Mouse (Mus musculus): ENCODE results near the gene Zfp697. TPM values are rescaled to one million over a fixed set of nuclear protein-coding genes. Genes with fewer than 3 reads are reported as not detected.
"Not testable (repeated sequence)": the region's sequence is repeated elsewhere in the genome, so short reads cannot be mapped to it uniquely, and the experiment has no call there.

Gene Zfp697
- polyA plus RNA-seq, 1 experiment from 2014 or later, result 7.9 TPM

GRCm38 (mm10) chr3:98550215-98550614 lies 168.0 kb downstream of the Zfp697 start:
- H3K4me3 ChIP-seq; H3K36me3 ChIP-seq; H3K4me2 ChIP-seq; H3K9me3 ChIP-seq; H3K27me3 ChIP-seq; ATAC-seq (ENCODE audit: borderline replicate concordance, extremely low read depth, low FRiP score, low TSS enrichment); H3K27ac ChIP-seq; H3K4me1 ChIP-seq; H3K9ac ChIP-seq: not testable (repeated sequence)
- WGBS, result no CpG with 5 or more reads among the region's 2 CpGs

- ATAC-seq (ENCODE audit: borderline replicate concordance, extremely low read depth, low FRiP score, low TSS enrichment); H3K4me3 ChIP-seq; H3K27ac ChIP-seq; H3K4me2 ChIP-seq; H3K4me1 ChIP-seq; H3K9me3 ChIP-seq; H3K9ac ChIP-seq; H3K36me3 ChIP-seq; H3K27me3 ChIP-seq: not testable (repeated sequence)
- WGBS, result no CpG with 5 or more reads among the region's 1 CpGs
Measured at GRCm38 (mm10) chr3:98550832-98551231, 168.6 kb downstream of the Zfp697 start.

- no CpG with 5 or more reads among the region's 5 CpGs for WGBS
- H3K27me3 ChIP-seq; H3K36me3 ChIP-seq; H3K9me3 ChIP-seq; ATAC-seq (ENCODE audit: borderline replicate concordance, extremely low read depth, low FRiP score, low TSS enrichment); H3K4me2 ChIP-seq; H3K9ac ChIP-seq; H3K4me1 ChIP-seq; H3K4me3 ChIP-seq; H3K27ac ChIP-seq: not testable (repeated sequence)
Measured at GRCm38 (mm10) chr3:98560711-98561110, 178.4 kb downstream of the Zfp697 start.

GRCm38 (mm10) chr3:98563831-98564230 lies 181.6 kb downstream of the Zfp697 start:
- H3K27ac ChIP-seq; H3K36me3 ChIP-seq; H3K4me2 ChIP-seq; H3K4me3 ChIP-seq; H3K9ac ChIP-seq; H3K4me1 ChIP-seq; ATAC-seq (ENCODE audit: borderline replicate concordance, extremely low read depth, low FRiP score, low TSS enrichment); H3K9me3 ChIP-seq; H3K27me3 ChIP-seq: not testable (repeated sequence)
- WGBS, result no CpG with 5 or more reads among the region's 2 CpGs

- not testable (repeated sequence) for H3K4me3 ChIP-seq; ATAC-seq (ENCODE audit: borderline replicate concordance, extremely low read depth, low FRiP score, low TSS enrichment); H3K4me2 ChIP-seq; H3K36me3 ChIP-seq; H3K27ac ChIP-seq; H3K9me3 ChIP-seq; H3K27me3 ChIP-seq; H3K4me1 ChIP-seq; H3K9ac ChIP-seq
- WGBS, result no CpG with 5 or more reads among the region's 3 CpGs
Measured at GRCm38 (mm10) chr3:98564894-98565293, 182.6 kb downstream of the Zfp697 start.

- H3K27ac ChIP-seq; H3K27me3 ChIP-seq; H3K4me1 ChIP-seq; H3K9me3 ChIP-seq; H3K36me3 ChIP-seq; ATAC-seq (ENCODE audit: borderline replicate concordance, extremely low read depth, low FRiP score, low TSS enrichment); H3K9ac ChIP-seq; H3K4me3 ChIP-seq; H3K4me2 ChIP-seq: not testable (repeated sequence)
- WGBS, result 75% methylated on average over 2 of the region's 2 CpGs
Measured at GRCm38 (mm10) chr3:98567717-98568116, 185.5 kb downstream of the Zfp697 start.

GRCm38 (mm10) chr3:98581024-98581423 lies 198.8 kb downstream of the Zfp697 start:
- 100% methylated on average over 1 of the region's 1 CpGs for WGBS
- not testable (repeated sequence) for H3K9ac ChIP-seq; H3K4me1 ChIP-seq; ATAC-seq (ENCODE audit: borderline replicate concordance, extremely low read depth, low FRiP score, low TSS enrichment); H3K36me3 ChIP-seq; H3K4me2 ChIP-seq; H3K9me3 ChIP-seq; H3K27ac ChIP-seq; H3K27me3 ChIP-seq; H3K4me3 ChIP-seq

GRCm38 (mm10) chr3:98582202-98582601 lies 199.9 kb downstream of the Zfp697 start:
- H3K9ac ChIP-seq; H3K4me3 ChIP-seq; H3K27ac ChIP-seq; H3K36me3 ChIP-seq; H3K9me3 ChIP-seq; H3K4me2 ChIP-seq; ATAC-seq (ENCODE audit: borderline replicate concordance, extremely low read depth, low FRiP score, low TSS enrichment); H3K4me1 ChIP-seq; H3K27me3 ChIP-seq: not testable (repeated sequence)
- WGBS, result no CpG with 5 or more reads among the region's 1 CpGs

- not testable (repeated sequence) for H3K9ac ChIP-seq; H3K4me2 ChIP-seq; H3K27ac ChIP-seq; ATAC-seq (ENCODE audit: borderline replicate concordance, extremely low read depth, low FRiP score, low TSS enrichment); H3K36me3 ChIP-seq; H3K27me3 ChIP-seq; H3K4me1 ChIP-seq; H3K9me3 ChIP-seq; H3K4me3 ChIP-seq
Measured at GRCm38 (mm10) chr3:98582622-98583021, 200.4 kb downstream of the Zfp697 start.

- WGBS, result 64% methylated on average over 2 of the region's 2 CpGs
Measured at GRCm38 (mm10) chr3:98587721-98588120, 205.5 kb downstream of the Zfp697 start.

GRCm38 (mm10) chr3:98588707-98589106 lies 206.4 kb downstream of the Zfp697 start, which contains the start of gene Gm10681:
Gene Gm10681, minus strand, starts transcription at chr3:98588807.
- Histone ChIP-seq H3K27me3 (no peaks in the 10 kb centered on the region), H3K9me3 (no peaks in the 10 kb centered on the region), H3K4me2 (no peak within 1 kb of the TSS), H3K4me3 (no peak within 1 kb of the TSS), H3K27ac (no peak within 1 kb of the TSS), H3K4me1 (no peaks in the 10 kb centered on the region), H3K36me3 (no peaks in the 10 kb centered on the region), H3K9ac (no peak within 1 kb of the TSS)
- ATAC-seq (ENCODE audit: borderline replicate concordance, extremely low read depth, low FRiP score, low TSS enrichment), result no peak

More at GRCm38 (mm10) chr3:98587721-98588120, 205.5 kb downstream of the Zfp697 start:
- Histone ChIP-seq H3K4me3 (no peak overlapping the region), H3K27ac (no peak overlapping the region), H3K36me3 (no peaks in the 10 kb centered on the region), H3K4me2 (no peak overlapping the region), H3K9me3 (no peaks in the 10 kb centered on the region), H3K4me1 (no peaks in the 10 kb centered on the region), H3K27me3 (no peaks in the 10 kb centered on the region), H3K9ac (no peak overlapping the region)
- ATAC-seq (ENCODE audit: borderline replicate concordance, extremely low read depth, low FRiP score, low TSS enrichment), result no peak

- H3K4me1 ChIP-seq; H3K27ac ChIP-seq; H3K27me3 ChIP-seq; H3K4me3 ChIP-seq; ATAC-seq (ENCODE audit: borderline replicate concordance, extremely low read depth, low FRiP score, low TSS enrichment); H3K4me2 ChIP-seq; H3K9me3 ChIP-seq; H3K36me3 ChIP-seq; H3K9ac ChIP-seq: not testable (repeated sequence)
Measured at GRCm38 (mm10) chr3:98613540-98613939, 231.3 kb downstream of the Zfp697 start.

- H3K9me3 ChIP-seq, result no peaks in the 10 kb centered on the region
- no peak overlapping the region for H3K4me2 ChIP-seq
- H3K9ac ChIP-seq, result no peak overlapping the region
- no peak overlapping the region for H3K4me3 ChIP-seq
- H3K4me1 ChIP-seq, result no peaks in the 10 kb centered on the region
- no peaks in the 10 kb centered on the region for H3K27me3 ChIP-seq
- no peak for ATAC-seq (ENCODE audit: borderline replicate concordance, extremely low read depth, low FRiP score, low TSS enrichment)
- H3K36me3 ChIP-seq, result no peaks in the 10 kb centered on the region
- H3K27ac ChIP-seq, result no peak overlapping the region
Measured at GRCm38 (mm10) chr3:98613963-98614362, 231.7 kb downstream of the Zfp697 start.

Measured in lung, embryonic 15.5 days (tissue).